Mouse (Mus musculus) embryonic fibroblast, embryonic 13.5 days (primary cell): ENCODE results near the gene 4930452B06Rik.

Experiments
- CTCF ChIP-seq: IDR thresholded peaks from 2 replicates; pipeline ENCODE4 v1.5.1; 2011; ENCODE audit warnings: mild to moderate bottlenecking, control low read depth, low read length, moderate library complexity, borderline replicate concordance; ENCODE audit not compliant: insufficient read depth
- POLR2A ChIP-seq: IDR thresholded peaks from 2 replicates; pipeline ENCODE4 v1.6.1; 2011; ENCODE audit warnings: low read depth, mild to moderate bottlenecking, control low read depth, low read length, moderate library complexity

DNA sequence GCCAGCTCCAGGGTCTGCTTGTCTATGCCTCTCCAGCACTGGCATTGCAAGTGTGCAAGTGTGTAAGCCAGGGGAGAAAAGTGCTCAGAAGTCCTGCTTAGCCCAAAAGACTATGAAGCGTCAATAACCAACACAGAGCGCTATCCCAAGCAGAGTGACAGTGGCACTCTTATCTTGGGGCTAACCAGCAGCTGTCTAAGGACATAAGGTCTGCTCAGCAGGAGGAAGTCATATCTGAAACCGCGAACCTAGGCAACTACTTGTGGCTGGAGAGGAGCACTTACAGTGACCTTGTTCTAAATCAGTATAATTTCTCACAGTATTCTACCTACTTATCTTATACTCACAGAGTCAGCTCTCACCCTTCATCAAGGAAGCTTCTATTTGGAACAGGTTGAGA lies 214.9 kb downstream of the 4930452B06Rik start:
- TF ChIP-seq CTCF (no peak), POLR2A (no peak)
